Mouse (Mus musculus): ENCODE data around the gene Fuca2.

GRCm38 (mm10) chr10:13466925-13467324 is 32.4 kb upstream of the Fuca2 start:
- TF ChIP-seq CTCF (conservative IDR thresholded peaks at IDR 0.05; ENCODE audit: insufficient read depth, insufficient read length, low read depth, low read length) (no peak), POLR2A (IDR thresholded peaks at IDR 0.05; ENCODE audit: low read depth, low read length) (no peak)

Data from kidney, adult 2 months (tissue).